Mouse (Mus musculus): ENCODE measurements at regions not wholly inside any gene's neighbourhood (a gene's known extent, or its start where the extent isn't known, plus 50 kb on each side); places are given as distances from the start of the nearest gene placed in this dataset.

DNA sequence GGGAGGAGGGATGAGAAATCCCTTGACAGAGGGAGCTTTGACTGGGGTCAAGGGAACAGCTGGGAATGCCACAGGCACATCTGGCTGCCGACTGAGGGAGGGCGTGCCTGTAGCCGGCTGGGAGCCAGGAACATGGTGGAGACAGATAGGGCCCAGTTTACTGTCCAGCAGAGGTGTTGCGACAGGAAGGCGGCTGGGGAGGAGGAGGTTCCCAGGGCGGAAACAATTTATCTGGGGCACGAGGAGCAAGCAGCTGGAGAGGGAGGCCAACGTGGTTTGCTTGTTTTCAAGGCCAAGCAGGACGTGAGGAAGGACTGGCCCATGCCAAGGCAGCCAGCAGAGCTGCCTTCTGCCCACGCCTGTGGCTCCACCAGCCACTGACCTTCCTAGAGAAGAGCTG, 208.0 kb downstream of the Cyp26b1 start:
- DNase-seq (ENCODE audit: low spot score), result peak; percentile 11

DNA sequence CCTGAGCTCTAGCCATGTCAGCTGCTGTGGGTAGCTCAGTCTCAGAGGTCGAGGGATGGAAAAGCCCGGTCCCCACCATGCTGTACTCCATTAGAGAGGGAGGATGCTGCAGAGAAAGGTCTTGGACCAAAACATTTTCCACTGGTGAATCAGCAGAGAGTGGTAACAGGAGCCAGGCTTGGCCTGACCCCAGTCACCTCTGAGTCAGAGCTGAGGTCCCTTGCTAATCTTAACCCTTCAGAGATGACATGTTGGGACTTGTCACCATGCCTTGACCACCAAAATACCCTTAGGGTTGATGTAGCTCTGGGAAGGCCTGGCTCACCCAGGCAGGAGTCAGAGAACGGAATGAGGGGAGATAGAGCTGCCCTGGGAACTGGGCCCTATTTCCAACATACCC, 210.0 kb downstream of the Cyp26b1 start:
- DNase-seq (ENCODE audit: low spot score), result no peak

DNA sequence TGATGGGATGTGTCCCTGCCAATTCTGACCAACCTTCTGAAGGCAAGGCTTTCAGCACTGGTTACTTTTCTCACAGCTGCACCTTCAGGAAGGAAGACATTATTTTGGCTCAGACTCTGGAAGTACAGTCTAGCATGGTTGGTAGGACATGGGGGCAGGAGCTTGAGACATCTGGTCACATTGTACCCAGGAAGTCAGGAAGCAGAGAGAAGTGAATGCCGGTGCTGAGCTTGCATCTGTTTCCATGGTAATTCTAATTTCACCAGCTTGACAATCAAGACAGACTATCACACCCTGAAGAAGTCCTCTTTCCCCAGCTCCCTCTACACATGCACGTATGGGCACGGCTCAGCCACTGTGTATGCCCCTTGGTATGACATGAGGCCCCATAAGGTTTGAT, 210.6 kb downstream of the Cyp26b1 start:
- DNase-seq (ENCODE audit: low spot score), result no peak

DNA sequence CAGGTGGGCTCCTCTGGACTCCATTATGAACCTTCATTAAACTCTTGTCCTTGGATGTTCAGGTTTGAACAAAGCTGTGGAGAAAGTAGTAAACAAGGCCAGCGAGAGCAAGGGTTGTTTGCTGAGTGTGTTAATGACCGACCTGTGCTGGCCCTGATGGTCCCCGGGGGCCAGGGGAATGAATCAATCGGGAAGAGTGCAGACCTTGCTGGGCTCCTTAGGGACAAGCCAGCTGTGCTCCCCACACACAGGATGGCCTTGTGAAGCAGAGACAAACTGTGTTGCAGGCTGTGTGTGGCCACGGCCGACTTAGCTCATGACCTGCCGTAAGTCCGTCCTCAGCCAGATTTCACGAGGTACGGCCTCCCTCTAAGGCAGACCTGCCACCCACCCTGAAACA, 212.1 kb downstream of the Cyp26b1 start:
- DNase-seq (ENCODE audit: low spot score), result no peak

DNA sequence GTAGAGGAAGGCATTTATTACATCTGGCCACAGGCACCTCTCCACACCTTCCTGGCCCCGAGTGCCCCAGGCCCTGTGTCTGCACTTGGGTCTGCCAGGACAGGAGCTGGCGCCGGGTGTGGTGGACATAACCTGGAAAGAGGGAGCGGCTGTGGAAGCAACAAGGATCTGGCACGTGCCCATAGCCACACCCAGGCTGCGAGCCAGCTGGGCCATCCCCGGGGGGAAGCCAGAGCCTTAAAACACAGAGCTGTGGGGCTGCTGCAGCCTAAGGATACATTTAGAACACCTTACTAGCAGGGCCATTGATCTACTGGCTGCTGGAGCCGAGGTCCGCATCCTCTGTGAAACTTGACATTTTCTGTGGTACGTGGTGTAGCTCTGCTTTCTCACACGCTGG, 217.0 kb downstream of the Cyp26b1 start:
- no peak for DNase-seq (ENCODE audit: low spot score)

DNA sequence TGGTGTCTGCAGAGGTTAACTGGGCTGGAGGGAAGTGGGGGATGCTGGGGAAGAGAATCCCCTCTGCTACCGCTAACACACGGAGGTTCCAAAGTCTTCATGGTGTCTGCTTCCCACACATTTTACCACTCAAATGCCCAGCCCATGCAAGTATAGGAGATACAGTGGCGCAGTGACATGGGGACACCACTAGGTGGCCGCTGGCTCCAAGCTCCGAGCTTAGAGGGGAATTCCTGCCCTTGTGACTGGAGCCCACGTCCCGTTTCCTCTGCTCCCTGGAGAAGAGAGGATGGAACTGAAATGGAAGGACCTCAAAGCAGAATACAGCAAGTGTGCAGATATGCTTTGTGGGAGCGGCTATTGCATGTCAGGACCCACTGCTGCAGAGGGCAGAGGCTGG, 218.2 kb downstream of the Cyp26b1 start:
- peak; percentile 20 for DNase-seq (ENCODE audit: low spot score)

DNA sequence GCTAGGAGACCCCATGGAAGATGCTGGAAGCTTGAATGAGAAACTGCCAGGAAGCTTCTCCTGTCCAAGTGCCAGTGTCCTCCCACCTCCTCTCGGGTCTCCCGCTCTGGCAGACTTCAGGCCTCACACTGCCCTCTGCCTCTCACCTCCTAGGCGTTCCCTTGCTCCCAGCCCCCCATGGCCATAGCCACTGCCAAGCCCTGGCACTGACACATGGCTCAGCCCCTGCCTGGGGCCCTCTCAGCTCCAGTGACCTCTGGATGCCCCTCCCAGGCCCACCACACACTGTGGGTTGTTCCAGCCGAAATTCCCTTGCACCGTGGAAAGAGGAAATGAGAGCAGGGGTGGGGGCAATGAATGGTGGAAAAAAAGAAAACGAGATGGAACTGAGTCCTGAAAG, 227.3 kb downstream of the Cyp26b1 start:
- no peak for DNase-seq (ENCODE audit: low spot score)

DNA sequence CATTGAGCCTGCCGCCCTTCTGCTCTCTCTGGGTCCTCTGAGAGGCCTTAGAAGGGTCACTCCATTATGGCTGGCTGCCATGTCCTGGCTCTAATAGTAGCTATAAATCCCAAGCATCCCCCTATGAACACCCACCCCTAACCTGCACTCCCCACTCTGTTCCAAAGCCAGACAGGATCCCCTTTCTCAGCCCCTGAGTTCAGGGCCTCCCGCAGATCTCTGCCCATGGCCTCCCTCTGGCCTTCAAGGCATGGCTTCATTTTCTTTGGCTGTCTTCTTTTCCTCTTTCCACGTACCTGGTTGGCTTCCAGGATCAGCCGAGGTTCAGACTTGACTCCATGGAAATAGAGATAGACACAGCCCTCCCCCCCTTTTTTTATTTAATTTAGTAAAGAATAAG, 227.8 kb downstream of the Cyp26b1 start:
- DNase-seq (ENCODE audit: low spot score), result no peak

DNA sequence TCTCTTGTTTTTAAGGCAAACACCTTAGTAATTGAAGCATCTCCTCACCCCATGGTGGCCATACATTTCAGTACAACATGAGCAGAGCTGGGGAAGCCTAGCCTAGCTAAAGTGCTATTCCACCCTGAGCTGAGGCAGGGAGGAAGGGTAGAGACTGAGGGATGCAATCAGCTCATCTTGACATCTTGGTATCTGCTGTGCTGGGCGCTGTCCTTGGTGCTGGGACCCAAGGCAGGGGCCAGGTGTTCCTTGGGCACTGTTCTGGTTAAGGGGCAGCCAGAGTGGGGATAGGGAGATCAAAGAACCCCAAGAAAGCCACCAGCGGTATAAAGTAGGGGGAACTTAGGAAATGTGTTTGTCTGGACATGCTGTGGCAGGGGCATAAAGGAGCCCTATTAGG, 228.7 kb downstream of the Cyp26b1 start:
- DNase-seq (ENCODE audit: low spot score), result no peak

DNA sequence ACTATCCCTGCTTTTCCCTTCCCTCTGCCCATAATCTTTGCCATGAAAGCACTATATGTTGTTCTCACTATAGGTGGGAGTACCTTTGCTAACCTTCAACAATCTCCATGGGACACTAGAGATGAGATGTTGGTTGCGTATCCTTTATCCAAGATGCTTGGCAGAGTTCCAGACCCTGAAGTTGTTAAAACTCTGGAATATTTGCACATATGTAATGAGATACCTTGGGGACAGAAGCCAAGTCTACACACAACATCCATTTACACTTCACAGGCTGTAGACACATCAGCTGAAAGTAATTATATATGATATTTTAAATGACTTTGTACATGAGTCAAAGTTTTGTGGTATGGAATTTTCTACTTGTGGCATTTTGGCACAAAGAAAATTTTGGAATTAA, 231.4 kb downstream of the Cyp26b1 start:
- no peak for DNase-seq (ENCODE audit: low spot score)

DNA sequence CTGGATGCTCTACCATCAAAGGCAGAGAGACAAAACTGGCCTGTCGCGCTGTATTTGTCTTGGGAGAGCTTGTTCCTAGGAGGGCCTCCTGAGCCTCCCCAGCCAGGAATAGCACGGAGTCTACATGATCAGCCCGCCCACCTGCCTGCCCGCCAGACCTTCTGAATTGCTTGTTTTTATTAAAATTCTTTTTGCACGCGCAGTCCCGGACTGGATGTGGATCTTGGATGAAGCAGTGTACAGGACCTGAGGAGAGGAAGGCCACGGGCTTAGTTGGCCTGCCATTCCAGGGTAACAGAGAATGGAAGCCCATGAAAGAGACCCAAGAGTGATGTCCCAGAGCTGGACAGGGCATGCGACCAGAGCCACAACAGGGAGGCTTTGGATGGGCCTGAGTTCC, 235.8 kb downstream of the Cyp26b1 start:
- DNase-seq (ENCODE audit: low spot score), result no peak

DNA sequence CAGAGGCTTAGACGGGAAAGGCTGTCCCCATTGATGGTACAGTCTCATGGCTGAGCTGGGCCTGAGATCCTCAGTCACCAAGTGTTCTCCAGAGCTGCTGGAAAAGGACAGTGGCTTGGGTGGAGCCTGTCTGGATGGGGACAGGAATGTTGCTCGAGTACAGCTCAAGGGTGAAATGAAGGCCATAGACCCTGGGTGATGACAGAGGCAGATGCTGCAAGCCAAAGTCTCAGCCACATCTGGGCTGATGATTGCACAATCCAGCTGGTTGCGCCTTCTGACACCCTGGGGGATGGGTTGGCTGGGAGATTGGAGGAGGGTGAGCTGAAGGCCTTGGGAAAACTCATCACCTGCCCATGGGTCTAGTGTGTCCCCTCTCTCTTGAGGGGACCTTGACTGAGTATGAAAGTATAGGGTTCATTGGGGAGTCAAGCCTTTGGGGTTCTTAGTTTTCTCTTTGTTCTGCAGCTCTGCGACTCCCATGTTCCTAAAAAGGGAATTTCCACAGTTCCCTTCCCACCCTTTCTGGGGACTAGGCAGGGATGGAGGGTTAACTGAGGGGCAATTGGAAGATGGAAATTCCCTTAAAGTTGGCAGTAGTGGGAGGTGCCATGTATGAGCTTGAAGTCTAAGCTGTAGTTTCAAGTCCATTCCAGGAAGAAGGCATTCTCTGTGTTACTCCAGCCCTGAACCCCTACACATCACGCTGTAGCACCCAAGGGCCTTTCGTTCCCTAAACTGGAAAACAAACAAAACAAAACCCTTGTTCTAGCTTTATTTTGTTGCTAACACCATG, 240.1 kb downstream of the Cyp26b1 start:
- no peak for DNase-seq (ENCODE audit: low spot score)

DNA sequence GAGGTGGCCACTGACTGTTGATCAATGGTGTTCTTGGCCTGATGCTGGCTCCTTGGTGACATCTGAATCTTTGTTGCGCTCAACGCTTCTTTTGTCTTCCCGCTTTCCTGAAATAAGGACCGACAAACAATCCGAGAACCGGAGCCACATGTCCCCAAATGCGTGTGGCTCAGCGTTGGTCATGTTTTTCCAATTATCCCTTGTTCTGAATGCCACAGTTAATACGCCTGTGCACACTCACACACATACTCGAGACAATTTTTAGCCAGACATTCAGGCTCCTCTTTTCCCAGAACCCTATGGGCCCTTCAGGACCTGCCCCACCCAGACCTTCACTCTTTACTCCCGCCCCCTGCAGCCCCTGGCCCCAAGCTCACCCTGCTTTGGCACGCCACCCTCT, 248.8 kb downstream of the Cyp26b1 start:
- no peak for DNase-seq (ENCODE audit: low spot score)

DNA sequence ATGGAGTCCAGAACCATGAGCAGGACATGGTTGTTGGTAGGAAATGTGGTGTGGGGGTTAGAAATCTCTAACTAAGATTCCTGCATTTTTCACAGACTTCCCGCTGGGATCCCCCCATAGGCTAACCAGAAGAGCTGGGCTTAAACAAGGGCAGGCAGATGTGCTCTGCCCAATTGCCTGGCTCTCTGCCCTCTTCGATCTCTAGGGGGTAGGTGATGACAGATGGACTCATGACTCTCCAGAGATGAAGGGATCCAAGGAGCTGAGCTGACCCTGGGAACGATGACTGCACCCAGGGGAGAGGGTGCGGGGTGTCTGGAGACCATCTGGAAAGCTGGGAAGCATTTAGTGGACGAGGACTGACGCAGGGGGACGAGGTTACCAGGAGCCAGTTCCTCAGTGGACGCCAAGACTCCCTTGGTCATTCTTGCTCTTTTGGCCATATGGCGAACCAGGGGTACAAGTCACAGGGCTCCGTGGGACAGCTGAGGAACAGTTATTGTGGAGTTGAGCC, 260.0 kb downstream of the Cyp26b1 start:
- DNase-seq (ENCODE audit: low spot score), result no peak

DNA sequence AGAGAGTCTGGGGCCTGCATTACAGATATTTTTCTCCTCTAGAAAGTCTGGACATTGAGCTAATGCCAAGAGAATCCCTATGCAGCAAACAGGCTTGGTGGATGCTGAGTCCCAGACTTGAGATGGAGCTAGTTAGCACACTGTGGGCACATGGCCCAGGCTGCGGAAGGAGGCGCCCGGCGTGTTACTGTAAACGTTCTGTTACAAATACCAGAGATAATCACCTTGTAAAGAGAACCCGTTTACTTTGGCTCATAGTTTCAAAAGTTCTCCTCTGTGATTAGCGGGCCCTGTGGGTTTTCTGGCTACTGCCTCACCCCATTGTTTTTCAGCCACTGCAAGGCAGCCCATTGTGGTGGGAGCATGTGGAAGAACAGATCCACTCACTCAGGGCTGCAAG, 264.6 kb downstream of the Cyp26b1 start:
- DNase-seq (ENCODE audit: low spot score), result no peak

DNA sequence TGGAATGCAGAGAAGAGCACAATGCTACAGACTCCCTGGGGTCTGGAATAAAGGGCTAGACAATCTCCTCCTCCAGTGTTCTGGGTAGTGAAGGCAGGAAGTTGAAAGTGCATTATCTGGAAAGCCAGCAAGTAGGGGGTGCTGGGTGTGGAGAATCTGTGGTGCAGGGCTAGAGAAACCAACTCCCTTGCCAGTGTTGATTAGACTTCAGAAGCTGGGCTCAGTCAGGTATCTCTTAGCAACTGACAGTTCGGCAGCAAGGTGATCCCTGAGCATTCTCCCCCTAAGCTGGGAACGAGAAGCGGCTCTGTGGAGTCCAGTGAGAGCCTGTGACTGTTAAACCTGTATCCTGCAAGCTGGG, 265.7 kb downstream of the Cyp26b1 start:
- DNase-seq (ENCODE audit: low spot score), result no peak

DNA sequence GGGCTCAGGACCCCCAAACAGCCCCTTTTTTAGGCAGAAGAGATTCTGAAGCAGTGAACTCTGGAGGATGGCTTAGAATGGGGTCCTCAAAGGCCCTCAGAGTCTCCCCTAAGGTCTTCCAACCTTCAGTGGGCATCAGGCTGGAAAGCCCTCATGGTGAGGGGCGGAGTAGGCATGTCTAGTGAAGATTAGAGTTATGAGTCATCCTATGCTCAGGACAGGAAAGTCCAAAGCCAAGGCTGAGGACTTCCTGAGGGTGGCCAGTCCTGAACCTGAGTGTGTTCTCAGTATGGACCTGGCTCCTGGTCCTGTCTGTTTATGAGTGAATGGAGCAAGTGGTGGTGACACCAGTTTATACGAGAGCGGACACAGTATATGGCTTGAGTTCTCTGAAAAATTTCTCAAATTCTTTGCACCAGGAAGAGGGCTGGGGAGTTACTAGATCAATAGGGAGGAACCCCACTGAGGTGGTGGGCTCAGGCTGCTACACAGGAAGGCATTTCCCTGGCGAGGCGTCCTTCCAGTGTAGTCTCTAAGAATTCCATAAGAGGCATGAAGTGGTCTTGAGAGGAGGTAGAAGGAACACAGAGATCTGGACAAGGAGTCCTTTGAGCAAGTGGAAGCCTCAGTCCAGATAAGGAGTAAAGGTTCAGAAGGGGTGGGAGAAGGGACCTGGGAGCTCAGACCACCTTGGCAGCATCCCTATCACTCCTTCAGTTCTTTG, 266.2 kb downstream of the Cyp26b1 start:
- no peak for DNase-seq (ENCODE audit: low spot score)

DNA sequence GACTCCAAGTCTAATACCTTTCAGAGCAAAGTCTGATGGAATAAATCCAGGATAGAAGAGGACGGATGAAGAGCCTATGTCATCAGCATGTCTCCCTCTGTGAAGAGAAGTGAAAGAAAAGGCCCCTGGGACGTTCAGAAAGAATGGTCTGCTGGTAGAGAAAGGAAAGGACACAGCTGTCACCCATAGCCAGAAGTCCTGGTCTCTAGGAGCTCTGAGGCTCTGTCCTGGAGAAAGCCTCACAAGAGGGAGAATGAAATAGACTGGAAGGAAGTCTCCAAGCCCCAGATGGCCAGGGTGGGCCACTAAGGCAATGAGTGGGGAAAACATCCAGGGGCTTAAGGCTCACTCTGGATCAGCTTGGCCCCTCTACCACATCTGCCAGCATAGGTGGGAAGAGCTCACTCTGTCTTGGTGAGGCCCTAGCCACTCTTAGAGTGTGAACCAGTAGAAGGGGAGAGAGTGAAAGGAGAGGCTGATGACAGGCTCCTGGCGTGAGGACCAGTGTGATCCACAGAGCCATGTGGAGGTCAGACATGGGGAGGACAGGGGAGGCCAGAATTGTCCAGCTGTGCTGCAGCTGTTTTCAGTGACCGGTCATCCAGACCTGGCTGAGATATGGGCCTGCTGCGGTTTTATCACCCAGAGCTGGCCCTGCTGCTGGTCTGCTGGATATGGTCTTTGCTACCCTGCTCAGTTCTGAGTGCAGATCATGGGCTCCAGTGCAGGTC, 268.2 kb downstream of the Cyp26b1 start:
- DNase-seq (ENCODE audit: low spot score), result no peak

DNA sequence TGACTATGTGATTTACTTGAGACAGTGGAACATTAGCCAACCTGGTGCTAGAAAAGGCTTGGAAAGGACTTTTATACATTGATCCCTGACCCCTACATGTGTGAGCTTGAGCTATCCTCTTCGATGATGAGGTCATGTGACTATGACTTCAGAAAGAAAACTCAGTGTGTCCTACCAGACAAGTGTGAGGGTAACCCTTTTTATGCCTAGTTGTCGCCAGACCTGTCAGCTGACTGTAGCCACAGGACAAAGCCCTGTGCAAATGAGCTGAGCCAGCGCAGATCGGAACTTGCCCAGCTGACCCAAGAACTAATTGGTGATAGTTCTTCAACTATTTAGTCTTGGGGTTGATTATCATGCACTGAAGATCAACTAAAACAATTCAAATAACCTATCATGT, 269.5 kb downstream of the Cyp26b1 start:
- DNase-seq (ENCODE audit: low spot score), result no peak

DNA sequence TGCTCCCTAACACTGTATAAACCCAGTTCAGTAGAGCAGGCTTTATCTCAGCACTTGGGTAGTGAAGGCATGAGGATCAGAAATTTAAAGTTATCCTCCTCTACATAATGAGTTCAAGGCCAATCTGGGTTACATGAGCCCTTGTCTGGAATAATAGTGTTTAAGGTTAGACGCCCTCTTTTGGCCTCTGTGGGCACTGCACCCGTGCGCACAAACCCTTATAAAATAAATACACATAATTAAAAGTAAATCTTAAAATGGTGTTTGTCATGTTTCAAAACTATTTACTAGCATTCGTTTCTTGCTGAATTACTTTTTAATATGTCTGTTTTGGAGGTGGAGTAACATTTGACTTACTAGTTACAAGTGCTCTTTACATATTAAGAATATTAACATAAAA, 271.2 kb downstream of the Cyp26b1 start:
- no peak for DNase-seq (ENCODE audit: low spot score)

DNA sequence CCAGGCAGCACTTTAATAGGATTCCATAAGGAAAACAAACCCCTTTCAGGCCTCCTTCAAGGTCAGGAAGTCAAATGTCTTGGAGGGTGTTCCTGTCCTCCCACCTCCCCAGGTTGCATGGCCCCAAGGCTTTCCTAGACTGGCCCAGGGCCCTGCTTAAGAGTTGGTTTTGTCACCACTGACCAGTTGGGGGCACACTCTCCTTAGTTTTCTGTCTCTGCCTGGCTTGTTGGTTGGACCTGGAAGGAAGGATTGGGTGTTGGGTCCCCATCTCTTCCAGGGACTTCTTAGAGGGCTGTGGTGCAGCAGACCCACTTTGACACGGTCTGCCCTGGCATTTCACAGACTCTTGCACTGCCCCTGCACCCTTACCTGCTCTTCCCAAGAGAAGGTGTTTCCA, 273.1 kb downstream of the Cyp26b1 start:
- DNase-seq (ENCODE audit: low spot score), result no peak

DNA sequence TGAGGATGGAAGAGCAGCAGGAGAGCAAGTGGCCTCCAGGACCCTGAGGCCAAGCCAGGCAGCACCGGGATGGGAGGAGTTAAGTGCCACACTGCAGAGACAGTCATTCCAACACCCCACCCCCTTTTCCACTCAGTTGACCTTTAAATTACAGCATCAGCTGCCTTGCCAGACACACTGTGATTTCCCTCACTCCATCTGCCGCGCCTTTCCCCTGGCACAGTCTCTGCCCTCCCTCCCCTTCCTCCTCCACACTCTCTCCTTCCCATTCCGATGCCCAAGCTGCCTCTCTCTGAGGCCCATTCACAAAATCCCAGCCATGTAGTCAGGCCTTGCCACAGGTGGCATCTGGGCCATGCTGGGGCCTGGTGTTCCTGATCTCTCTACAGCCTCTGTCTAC, 274.9 kb downstream of the Cyp26b1 start:
- DNase-seq (ENCODE audit: low spot score), result no peak

DNA sequence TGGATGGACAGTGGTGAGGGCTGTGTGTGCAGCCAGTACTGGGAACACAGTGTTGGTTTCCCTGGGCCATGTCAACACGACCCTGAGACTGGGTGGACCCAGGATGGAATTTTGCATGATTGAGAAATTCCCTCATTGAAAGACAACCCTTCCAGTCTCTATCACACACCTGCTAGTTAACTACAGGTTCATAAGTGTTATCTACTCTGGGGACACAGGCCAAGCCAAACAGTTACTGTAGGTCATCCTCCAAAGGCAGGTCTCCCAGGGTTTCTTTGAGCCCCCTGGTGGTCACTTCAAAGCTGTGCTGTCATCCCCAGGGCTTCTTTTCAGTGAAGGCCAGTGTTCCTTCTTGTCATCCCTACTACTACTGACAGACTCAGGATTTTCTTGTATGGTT, 276.7 kb downstream of the Cyp26b1 start:
- peak; percentile 5 for DNase-seq (ENCODE audit: low spot score)

Measured in urinary bladder, postnatal 25 days (tissue).